Mouse (Mus musculus) lung, postnatal 0 days (tissue): ENCODE data around the gene Gm49711. TPM values are rescaled to one million over a fixed set of nuclear protein-coding genes. Genes with fewer than 3 reads are reported as not detected.
A peak's percentile ranks its signal among the peaks of the same experiment; 100 is the strongest.

Experiments
- ATAC-seq: fragments of 200-750 bp; cut with Nextera tagmentation; 2 replicates; pipeline ENCODE4 v1.8.0; 2017; ENCODE audit warnings: moderate library complexity
- DNase-seq: peaks from one replicate; pipeline ENCODE4 v3.0.0-alpha.2; 2016; ENCODE audit warnings: low spot score
- H3K27ac ChIP-seq: fragments of 300-500 bp; sonication (generic); 2 replicates; pipeline ENCODE4 v1.5.1; 2014; ENCODE audit warnings: antibody characterized with exemption, mild to moderate bottlenecking, low read length, mixed read lengths
- H3K27me3 ChIP-seq: fragments of 300-500 bp; sonication (generic); replicated peaks from 2 replicates; pipeline ENCODE4 v1.6.1; 2014; ENCODE audit warnings: low read length, mixed read lengths; ENCODE audit not compliant: insufficient read depth
- H3K36me3 ChIP-seq: fragments of 300-500 bp; sonication (generic); 2 replicates; pipeline ENCODE4 v1.6.1; 2014; ENCODE audit warnings: low read length, mixed read lengths; ENCODE audit not compliant: insufficient read depth
- H3K4me1 ChIP-seq: fragments of 300-500 bp; sonication (generic); 2 replicates; pipeline ENCODE4 v1.6.1; 2014; ENCODE audit warnings: antibody characterized with exemption, low read depth, low read length, mixed read lengths; ENCODE audit not compliant: insufficient read depth
- H3K4me2 ChIP-seq: fragments of 300-500 bp; sonication (generic); replicated peaks from 2 replicates; pipeline ENCODE4 v1.6.1; 2014; ENCODE audit warnings: low read depth, mild to moderate bottlenecking, low read length, moderate library complexity, mixed read lengths
- H3K4me3 ChIP-seq: fragments of 300-500 bp; sonication (generic); 2 replicates; pipeline ENCODE4 v1.5.1; 2014; ENCODE audit warnings: low read depth, low read length
- H3K9ac ChIP-seq: fragments of 300-500 bp; sonication (generic); replicated peaks from 2 replicates; pipeline ENCODE4 v1.6.1; 2014; ENCODE audit warnings: low read depth, mild to moderate bottlenecking
- H3K9me3 ChIP-seq: fragments of 300-500 bp; sonication (generic); 2 replicates; pipeline ENCODE4 v1.6.1; 2016; ENCODE audit warnings: low read length, mixed read lengths
- CTCF ChIP-seq: IDR thresholded peaks from 2 replicates; pipeline ENCODE4 v1.5.1; 2016; ENCODE audit warnings: antibody characterized with exemption, mild to moderate bottlenecking
- EP300 ChIP-seq: IDR thresholded peaks from 2 replicates; pipeline ENCODE4 v1.6.1; 2016; ENCODE audit warnings: antibody characterized with exemption, mild to moderate bottlenecking, control low read depth
- WGBS: fragments of 180-500 bp; shearing (Covaris S2); extraction: QIAGEN DNeasy Blood & Tissue Kit; methylation state at CpG from one replicate; pipeline ENCODE4 v1.1.7; 2014; 5-methylcytosine and 5-hydroxymethylcytosine counted together
- polyA plus RNA-seq: library from polyadenylated mRNA; unstranded; fragments of >200 nt; fragmentation: Nextera tagmentation; extraction: Ambion mirVana; gene quantifications from 2 replicates; pipeline ENCODE4 v1.2.1, GENCODE M21; 2015

Gm49711 gene
- polyA plus RNA-seq, 1 experiment from 2014 or later = 0.11 TPM

DNA sequence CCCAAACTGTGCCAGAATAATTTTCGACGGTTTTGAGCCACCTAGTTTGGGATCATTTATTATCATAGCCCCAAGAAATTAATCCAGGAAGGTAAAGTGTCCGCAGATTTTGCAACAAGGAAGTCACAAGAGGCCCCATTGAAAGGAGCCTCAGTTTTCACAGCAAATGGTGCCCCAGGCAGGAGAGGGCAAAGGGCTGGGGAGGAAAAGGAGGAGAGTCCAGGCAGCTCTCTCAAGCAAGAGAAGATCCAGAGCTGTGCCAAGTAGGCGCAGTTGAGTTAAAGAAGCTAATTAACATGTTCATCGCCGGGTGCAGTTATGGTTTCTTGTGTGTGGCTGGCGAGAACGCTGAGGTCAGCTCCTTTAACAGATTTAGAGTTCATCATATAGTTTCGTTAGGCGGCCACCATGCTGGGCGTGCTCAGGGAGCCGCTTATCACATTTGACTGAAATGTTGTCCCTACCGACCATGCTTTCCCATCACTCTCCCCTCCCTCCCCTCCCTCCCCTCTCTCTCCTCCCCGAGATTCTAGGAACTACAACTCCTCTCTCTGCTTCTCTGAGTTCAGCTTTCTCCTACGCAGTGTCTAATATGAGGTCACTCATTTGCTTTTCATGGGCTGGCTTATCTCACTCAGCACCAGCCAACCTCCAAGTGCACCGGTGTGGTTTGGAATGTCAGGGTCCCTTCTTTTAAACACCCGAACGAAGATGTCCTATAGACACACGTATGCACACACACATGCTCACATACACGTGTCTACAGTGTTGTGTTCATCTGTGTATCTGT is 35.4 kb upstream of the Gm49711 start:
- no peak overlapping the region for H3K4me2 ChIP-seq
- H3K27ac ChIP-seq = no peak overlapping the region
- TF ChIP-seq EP300 (no peak), CTCF (no peak)
- no peak overlapping the region for H3K9ac ChIP-seq
- H3K4me1 ChIP-seq = no peaks in the 10 kb centered on the region
- DNase-seq (no peak), ATAC-seq (no peak)
- no peaks in the 10 kb centered on the region for H3K36me3 ChIP-seq
- H3K4me3 ChIP-seq = no peak overlapping the region
- 60% methylated on average over 20 of the region's 20 CpGs for WGBS
- H3K27me3 ChIP-seq = 0 out of 2 replicates have a peak, but pooled peaks cover 3% of the 10 kb centered on the region
- no peaks in the 10 kb centered on the region for H3K9me3 ChIP-seq

DNA sequence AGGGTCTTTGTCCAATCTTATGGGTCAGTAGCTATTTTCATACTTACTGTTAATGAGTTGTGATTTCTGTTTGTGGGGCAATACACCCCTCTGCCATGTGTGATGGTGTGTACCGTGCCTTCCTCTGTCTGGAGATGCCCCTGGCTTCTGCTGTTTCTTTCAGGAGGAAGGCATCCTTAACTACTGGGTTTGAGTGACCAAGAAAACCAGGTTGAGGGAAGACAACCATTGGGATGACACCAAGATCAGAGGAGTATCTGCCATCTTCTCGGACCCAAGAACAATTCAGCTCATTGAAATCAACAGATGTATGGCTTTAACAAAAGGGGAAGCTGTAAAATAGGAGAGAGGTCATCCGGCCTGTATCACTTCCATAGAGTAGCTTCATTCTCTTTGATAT is 24.8 kb upstream of the Gm49711 start:
- Histone ChIP-seq H3K9me3 (no peaks in the 10 kb centered on the region), H3K4me2 (no peak overlapping the region), H3K9ac (no peak overlapping the region), H3K36me3 (no peaks in the 10 kb centered on the region), H3K27me3 (no peaks in the 10 kb centered on the region; the same call in 1 of the 2 replicates), H3K27ac (no peak overlapping the region), H3K4me3 (no peak overlapping the region), H3K4me1 (no peaks in the 10 kb centered on the region)
- TF ChIP-seq EP300 = no peak
- no peak for TF ChIP-seq CTCF
- no peak for ATAC-seq
- 91% methylated on average over 3 of the region's 3 CpGs for WGBS
- no peak for DNase-seq

DNA sequence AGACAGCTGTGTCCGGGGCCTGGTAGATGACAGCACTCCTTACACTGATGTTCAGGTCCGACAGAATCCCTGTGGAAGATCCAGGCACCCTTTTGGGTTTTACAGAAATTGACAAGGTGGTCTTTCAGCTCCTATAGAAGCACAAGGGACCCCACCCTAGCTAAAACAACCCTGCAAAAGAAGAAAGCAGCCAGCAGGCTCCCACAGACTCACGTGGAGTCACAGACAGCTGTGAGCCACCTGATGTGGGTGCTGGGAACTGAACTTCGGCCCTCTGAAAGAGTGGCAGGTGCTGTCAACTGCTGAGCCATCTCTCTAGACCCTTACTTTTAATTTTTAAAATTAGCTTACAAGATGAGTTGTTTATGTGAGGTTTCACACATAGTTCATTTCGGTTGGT is 23.4 kb upstream of the Gm49711 start:
- TF ChIP-seq CTCF = no peak
- TF ChIP-seq EP300 = no peak
- 70% methylated on average over 5 of the region's 5 CpGs for WGBS
- no peak for DNase-seq
- H3K36me3 ChIP-seq = no peaks in the 10 kb centered on the region
- H3K4me2 ChIP-seq = no peak overlapping the region
- H3K9me3 ChIP-seq = no peaks in the 10 kb centered on the region
- H3K9ac ChIP-seq = no peak overlapping the region
- H3K4me1 ChIP-seq = no peaks in the 10 kb centered on the region
- no peak overlapping the region for H3K4me3 ChIP-seq
- no peak for ATAC-seq
- no peaks in the 10 kb centered on the region; the same call in 1 of the 2 replicates for H3K27me3 ChIP-seq
- H3K27ac ChIP-seq = no peak overlapping the region

DNA sequence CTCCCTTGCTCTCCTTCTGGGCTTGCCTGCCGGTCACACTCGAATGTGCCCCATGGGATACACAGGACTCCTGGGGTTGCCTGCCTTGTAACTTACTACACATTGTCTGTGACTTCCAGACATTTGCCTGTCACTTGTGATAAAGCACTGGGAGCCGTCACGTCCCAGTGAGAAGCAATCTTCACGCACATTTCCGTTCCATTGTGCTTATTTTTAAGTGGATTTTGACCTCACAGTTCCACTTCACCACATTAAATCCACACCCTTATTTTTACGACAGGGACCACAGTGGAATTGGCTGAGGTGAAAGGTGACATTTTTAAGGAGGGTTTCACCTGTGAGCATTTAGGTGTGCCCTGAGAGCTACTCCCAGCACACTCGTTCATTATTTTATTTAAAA is 21.4 kb upstream of the Gm49711 start:
- Histone ChIP-seq H3K27me3 (no peaks in the 10 kb centered on the region; the same call in 1 of the 2 replicates), H3K36me3 (no peaks in the 10 kb centered on the region), H3K9me3 (no peaks in the 10 kb centered on the region), H3K27ac (no peak overlapping the region), H3K4me2 (no peak overlapping the region), H3K9ac (no peak overlapping the region), H3K4me3 (no peak overlapping the region), H3K4me1 (no peaks in the 10 kb centered on the region)
- 42% methylated on average over 8 of the region's 8 CpGs for WGBS
- peak; percentile 21; the same call in 1 of the 2 replicates for ATAC-seq
- TF ChIP-seq CTCF = no peak
- TF ChIP-seq EP300 = no peak
- no peak for DNase-seq

DNA sequence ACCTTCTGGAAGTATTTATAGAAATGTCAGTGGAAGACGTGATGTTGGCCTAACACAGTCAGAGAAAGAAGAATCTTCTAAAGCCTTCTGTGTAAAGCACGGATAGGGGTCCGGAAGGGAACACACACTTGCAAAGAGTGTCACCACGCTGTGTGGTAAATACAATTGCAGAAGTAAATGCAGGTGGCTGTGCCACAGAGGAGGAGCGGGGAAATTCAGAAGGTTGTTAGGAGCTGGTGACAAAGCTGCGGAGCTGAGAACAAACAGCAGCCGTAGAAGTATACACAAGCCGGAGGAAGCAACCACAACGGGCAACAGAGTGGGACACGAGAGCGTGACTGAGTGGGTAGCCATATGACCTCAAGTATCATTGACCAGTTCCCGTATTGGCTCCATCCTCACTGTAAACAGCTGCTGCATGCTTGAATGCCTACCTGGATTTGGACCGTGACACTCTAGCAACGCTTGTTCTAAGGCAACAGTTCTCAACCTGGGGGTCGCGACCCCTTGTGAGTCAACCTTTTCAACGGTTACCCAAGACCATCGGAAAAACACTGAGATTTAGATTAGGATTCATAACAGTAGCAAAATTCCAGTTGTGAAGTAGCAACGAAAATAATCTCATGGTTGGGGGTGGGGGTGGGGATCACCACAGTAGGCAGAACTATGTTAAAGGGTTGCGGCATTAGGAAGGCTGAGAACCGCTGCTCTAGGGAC is 20.1 kb upstream of the Gm49711 start:
- no peak for DNase-seq

DNA sequence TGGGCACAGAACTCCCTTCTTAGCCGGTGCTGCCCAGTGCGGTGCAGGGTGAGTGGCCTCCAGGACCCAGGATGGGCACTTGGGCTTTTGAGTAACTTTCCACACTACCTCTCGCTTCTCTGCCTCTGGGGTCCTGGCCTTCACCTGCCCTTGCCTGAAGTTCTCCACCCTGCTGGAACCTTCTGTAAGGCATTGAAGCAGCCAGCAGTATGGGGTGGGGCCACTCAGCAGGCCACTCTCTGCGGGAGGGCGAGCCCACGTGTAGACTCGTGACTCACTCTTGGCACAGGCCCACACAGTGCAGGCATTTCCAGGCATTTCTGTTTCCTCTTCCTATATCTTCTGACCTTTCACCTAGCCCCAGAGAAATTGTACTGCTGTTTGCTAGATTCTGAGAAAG is 18.7 kb upstream of the Gm49711 start:
- no peak for TF ChIP-seq CTCF
- TF ChIP-seq EP300 = no peak
- Histone ChIP-seq H3K4me3 (no peak overlapping the region), H3K27me3 (no peaks in the 10 kb centered on the region), H3K4me2 (no peak overlapping the region), H3K9me3 (no peaks in the 10 kb centered on the region), H3K4me1 (no peaks in the 10 kb centered on the region), H3K27ac (no peak overlapping the region), H3K36me3 (no peaks in the 10 kb centered on the region), H3K9ac (no peak overlapping the region)
- peak; percentile 56 for DNase-seq
- WGBS = 70% methylated on average over 7 of the region's 7 CpGs
- peak; percentile 67 for ATAC-seq

More for the DNA sequence above, 20.1 kb upstream of the Gm49711 start:
- TF ChIP-seq EP300 (no peak), CTCF (no peak)
- no peak overlapping the region for H3K4me3 ChIP-seq
- H3K4me2 ChIP-seq = no peak overlapping the region
- H3K36me3 ChIP-seq = no peaks in the 10 kb centered on the region
- H3K9me3 ChIP-seq = no peaks in the 10 kb centered on the region
- H3K27me3 ChIP-seq = no peaks in the 10 kb centered on the region; the same call in 1 of the 2 replicates
- no peaks in the 10 kb centered on the region for H3K4me1 ChIP-seq
- WGBS = 71% methylated on average over 21 of the region's 21 CpGs
- ATAC-seq = no peak
- H3K27ac ChIP-seq = no peak overlapping the region
- H3K9ac ChIP-seq = no peak overlapping the region
